Mouse (Mus musculus) thymus, postnatal 10 days (tissue): ENCODE data around the gene Nit1.
"Not testable (repeated sequence)": the region's sequence is repeated elsewhere in the genome, so short reads cannot be mapped to it uniquely, and the experiment has no call there.

Experiments used
- DNase-seq, 2 experiments: peaks; one replicate each; pipeline ENCODE4 v3.0.0; 2021; ENCODE audit warnings: low spot score in 2 of 2

Gene Nit1

GRCm38 (mm10) chr1:171355812-171356340 is 10.4 kb upstream of the Nit1 start:
- DNase-seq, result peak in 1 of 2 experiments; percentile 58

- DNase-seq, result no peak
Observed at GRCm38 (mm10) chr1:171349210-171349609, 3.8 kb upstream of the Nit1 start.

- no peak for DNase-seq
Observed at GRCm38 (mm10) chr1:171348665-171349064, 3.2 kb upstream of the Nit1 start.

GRCm38 (mm10) chr1:171346095-171346450 is 627 bp upstream of the Nit1 start:
- no peak for DNase-seq

- no peak for DNase-seq
Observed at GRCm38 (mm10) chr1:171344715-171345114, 731 bp downstream of the Nit1 start.

- no peak for DNase-seq
Observed at GRCm38 (mm10) chr1:171343922-171344677, 1.3 kb downstream of the Nit1 start.

GRCm38 (mm10) chr1:171342262-171343207 is 2.9 kb downstream of the Nit1 start:
- DNase-seq, result no peak

GRCm38 (mm10) chr1:171330216-171330560 is 15.3 kb downstream of the Nit1 start:
- no peak for DNase-seq

GRCm38 (mm10) chr1:171329433-171330215 is 15.8 kb downstream of the Nit1 start:
- peak; percentile 36 to 80 for DNase-seq

- DNase-seq, result peak; percentile 86 to 92
Observed at GRCm38 (mm10) chr1:171328839-171329432, 16.5 kb downstream of the Nit1 start, which contains the start of gene Dedd. Gene Dedd, plus strand, starts transcription at chr1:171329145.

- no peak for DNase-seq
Observed at GRCm38 (mm10) chr1:171328244-171328643, 17.2 kb downstream of the Nit1 start.

GRCm38 (mm10) chr1:171326588-171326987 is 18.9 kb downstream of the Nit1 start:
- DNase-seq, result not testable (repeated sequence)

GRCm38 (mm10) chr1:171325571-171325970 is 19.9 kb downstream of the Nit1 start:
- no peak for DNase-seq

GRCm38 (mm10) chr1:171322012-171322411 is 23.4 kb downstream of the Nit1 start:
- DNase-seq, result no peak

GRCm38 (mm10) chr1:171321415-171321814 is 24.0 kb downstream of the Nit1 start:
- DNase-seq, result peak in 1 of 2 experiments; percentile 41

GRCm38 (mm10) chr1:171320151-171320550 is 25.3 kb downstream of the Nit1 start:
- DNase-seq, result no peak

- no peak for DNase-seq
Observed at GRCm38 (mm10) chr1:171319748-171320147, 25.7 kb downstream of the Nit1 start.

- no peak for DNase-seq
Observed at GRCm38 (mm10) chr1:171309321-171309720, 36.1 kb downstream of the Nit1 start.

- DNase-seq, result not testable (repeated sequence)
Observed at GRCm38 (mm10) chr1:171306157-171306556, 39.3 kb downstream of the Nit1 start.

- no peak for DNase-seq
Observed at GRCm38 (mm10) chr1:171298226-171298625, 47.2 kb downstream of the Nit1 start.

GRCm38 (mm10) chr1:171295063-171295402 is 50.4 kb downstream of the Nit1 start:
- no peak for DNase-seq
